Mouse (Mus musculus) megakaryocyte progenitor cell, adult 5-6 weeks (primary cell): ENCODE data around the gene Fndc3a. TPM values are rescaled to one million over a fixed set of nuclear protein-coding genes. Genes with fewer than 3 reads are reported as not detected.

Experiments
- ATAC-seq: replicated peaks from 2 replicates; pipeline ENCODE4 v1.8.0; 2016; ENCODE audit warnings: mild to moderate bottlenecking, moderate TSS enrichment, inconsistent platforms; ENCODE audit not compliant: poor library complexity
- total RNA-seq, 2 experiments: library from RNA; stranded (forward) in 1 of 2; stranded (reverse) in 1 of 2; fragments of 157-497, 149-512 nt in 1 of 2; fragments of 200-1000 nt in 1 of 2; gene quantifications; 2 replicates each; pipeline versions ENCODE4 v1.2.3 to v1.2.4; 2015 to 2017

The Fndc3a gene
- total RNA-seq, 2 experiments from 2014 or later, result 36.0 to 52.9 TPM

GRCm38 (mm10) chr14:72684857-72685370, 24.9 kb downstream of the Fndc3a start:
- peak; percentile 83 for ATAC-seq

GRCm38 (mm10) chr14:72677247-72677646, 32.6 kb downstream of the Fndc3a start:
- ATAC-seq, result 0 out of 2 replicates have a peak, but pooled peaks have one; percentile 39

GRCm38 (mm10) chr14:72671911-72672310, 37.9 kb downstream of the Fndc3a start:
- no peak for ATAC-seq

GRCm38 (mm10) chr14:72670987-72671386, 38.8 kb downstream of the Fndc3a start:
- 0 out of 2 replicates have a peak, but pooled peaks have one; percentile 50 for ATAC-seq

GRCm38 (mm10) chr14:72649268-72649667, 60.5 kb downstream of the Fndc3a start:
- peak; percentile 86 for ATAC-seq

- ATAC-seq, result no peak
Measured at GRCm38 (mm10) chr14:72645512-72645911, 64.3 kb downstream of the Fndc3a start.

GRCm38 (mm10) chr14:72644620-72645019, 65.2 kb downstream of the Fndc3a start:
- ATAC-seq, result peak; percentile 63

GRCm38 (mm10) chr14:72638507-72638906, 71.3 kb downstream of the Fndc3a start:
- ATAC-seq, result no peak

- no peak for ATAC-seq
Measured at GRCm38 (mm10) chr14:72633571-72633970, 76.2 kb downstream of the Fndc3a start.

GRCm38 (mm10) chr14:72625411-72625810, 84.4 kb downstream of the Fndc3a start:
- no peak for ATAC-seq

GRCm38 (mm10) chr14:72604077-72604476, 105.7 kb downstream of the Fndc3a start:
- no peak; the same call in 1 of the 2 replicates for ATAC-seq

GRCm38 (mm10) chr14:72603194-72603521, 106.6 kb downstream of the Fndc3a start:
- ATAC-seq, result no peak

GRCm38 (mm10) chr14:72602521-72603193, 107.1 kb downstream of the Fndc3a start:
- peak; percentile 79 for ATAC-seq

- no peak for ATAC-seq
Measured at GRCm38 (mm10) chr14:72601381-72602305, 108.2 kb downstream of the Fndc3a start.

- peak; percentile 22; the same call in 1 of the 2 replicates for ATAC-seq
Measured at GRCm38 (mm10) chr14:72600375-72600774, 109.4 kb downstream of the Fndc3a start.

GRCm38 (mm10) chr14:72598976-72599740, 110.6 kb downstream of the Fndc3a start:
- ATAC-seq, result no peak

- no peak for ATAC-seq
Measured at GRCm38 (mm10) chr14:72594191-72594590, 115.6 kb downstream of the Fndc3a start.

- no peak for ATAC-seq
Measured at GRCm38 (mm10) chr14:72589415-72589814, 120.4 kb downstream of the Fndc3a start.

- no peak for ATAC-seq
Measured at GRCm38 (mm10) chr14:72582979-72583378, 126.8 kb downstream of the Fndc3a start.

- ATAC-seq, result peak; percentile 85
Measured at GRCm38 (mm10) chr14:72580991-72581390, 128.8 kb downstream of the Fndc3a start.

GRCm38 (mm10) chr14:72576283-72576682, 133.5 kb downstream of the Fndc3a start:
- no peak for ATAC-seq
